Mouse (Mus musculus) myocyte (in vitro differentiated cells): ENCODE data around the gene Vmn2r79. TPM values are rescaled to one million over a fixed set of nuclear protein-coding genes. Genes with fewer than 3 reads are reported as not detected.
A peak's percentile ranks its signal among the peaks of the same experiment; 100 is the strongest.
"Not testable (repeated sequence)": the region's sequence is repeated elsewhere in the genome, so short reads cannot be mapped to it uniquely, and the experiment has no call there.

Experiments used
- H3K27me3 ChIP-seq: one replicate; pipeline ENCODE4 v1.6.1; 2011; ENCODE audit not compliant: control insufficient read depth, insufficient read depth, insufficient read length
- H3K36me3 ChIP-seq: one replicate; pipeline ENCODE4 v1.6.1; 2011; ENCODE audit not compliant: control insufficient read depth, insufficient read depth
- H3K4me2 ChIP-seq: one replicate; pipeline ENCODE4 v1.6.1; 2011; ENCODE audit warnings: low read depth, control low read depth
- H3K4me3 ChIP-seq: one replicate; pipeline ENCODE4 v1.5.1; 2011; ENCODE audit warnings: mild to moderate bottlenecking, control low read depth, moderate library complexity
- H3K79me2 ChIP-seq: one replicate; pipeline ENCODE4 v1.6.1; 2011; ENCODE audit not compliant: control insufficient read depth, insufficient read depth
- H3ac ChIP-seq: one replicate; pipeline ENCODE4 v1.6.1; 2011; ENCODE audit not compliant: control insufficient read depth, insufficient read length
- CEBPB ChIP-seq: IDR thresholded peaks from 2 replicates; pipeline ENCODE4 v1.6.1; 2011; ENCODE audit warnings: mild to moderate bottlenecking, moderate library complexity; ENCODE audit not compliant: poor library complexity, insufficient read depth, severe bottlenecking
- E2F4 ChIP-seq: IDR thresholded peaks from one replicate; pipeline ENCODE4 v1.6.1; 2011; ENCODE audit warnings: mild to moderate bottlenecking, control low read depth, moderate library complexity; ENCODE audit not compliant: insufficient read depth
- MAX ChIP-seq: IDR thresholded peaks from one replicate; pipeline ENCODE4 v1.6.1; 2011; ENCODE audit warnings: low read depth, mild to moderate bottlenecking, control low read depth
- MYOD1 ChIP-seq, 3 experiments: IDR thresholded peaks; one replicate each; pipeline ENCODE4 v1.6.1; 2011; ENCODE audit warnings: control low read depth in 2 of 3, low read depth in 2 of 3, mild to moderate bottlenecking in 2 of 3, moderate library complexity in 1 of 3; ENCODE audit not compliant: insufficient read length in 2 of 3, control insufficient read depth in 1 of 3
- MYOG ChIP-seq, 3 experiments: IDR thresholded peaks; one replicate each; pipeline ENCODE4 v1.6.1; 2011; ENCODE audit warnings: control low read depth in 2 of 3, low read depth in 2 of 3, mild to moderate bottlenecking in 2 of 3; ENCODE audit not compliant: insufficient read length in 2 of 3, control insufficient read depth in 1 of 3, insufficient read depth in 1 of 3
- POLR2A ChIP-seq: IDR thresholded peaks from one replicate; pipeline ENCODE4 v1.6.1; 2011; ENCODE audit warnings: low read depth, mild to moderate bottlenecking, control low read depth, moderate library complexity; ENCODE audit not compliant: insufficient read length
- POLR2AphosphoS2 ChIP-seq: IDR thresholded peaks from one replicate; pipeline ENCODE4 v1.6.1; 2011; ENCODE audit warnings: low read depth, control low read depth; ENCODE audit not compliant: insufficient read length
- REST ChIP-seq: IDR thresholded peaks from one replicate; pipeline ENCODE4 v1.6.1; 2011; ENCODE audit warnings: mild to moderate bottlenecking, control low read depth, moderate library complexity; ENCODE audit not compliant: insufficient read depth, insufficient read length
- SRF ChIP-seq: IDR thresholded peaks from one replicate; pipeline ENCODE4 v1.6.1; 2011; ENCODE audit warnings: low read depth; ENCODE audit not compliant: control insufficient read depth, insufficient read length
- TCF12 ChIP-seq: IDR thresholded peaks from one replicate; pipeline ENCODE4 v1.6.1; 2011; ENCODE audit warnings: mild to moderate bottlenecking, control low read depth; ENCODE audit not compliant: poor library complexity, insufficient read depth, severe bottlenecking
- TCF3 ChIP-seq: IDR thresholded peaks from one replicate; pipeline ENCODE4 v1.6.1; 2011; ENCODE audit warnings: low read depth, control low read depth; ENCODE audit not compliant: insufficient read length
- USF1 ChIP-seq: IDR thresholded peaks from one replicate; pipeline ENCODE4 v1.6.1; 2011; ENCODE audit warnings: low read depth, mild to moderate bottlenecking, control low read depth, moderate library complexity
- polyA plus RNA-seq: library from polyadenylated mRNA; unstranded; fragments of >200 nt; fragmentation: generic; extraction: Trizol; gene quantifications from one replicate; pipeline ENCODE4 v1.2.1, GENCODE M21; 2012; ENCODE audit warnings: missing spikeins

Gene Vmn2r79
- not detected for polyA plus RNA-seq

DNA sequence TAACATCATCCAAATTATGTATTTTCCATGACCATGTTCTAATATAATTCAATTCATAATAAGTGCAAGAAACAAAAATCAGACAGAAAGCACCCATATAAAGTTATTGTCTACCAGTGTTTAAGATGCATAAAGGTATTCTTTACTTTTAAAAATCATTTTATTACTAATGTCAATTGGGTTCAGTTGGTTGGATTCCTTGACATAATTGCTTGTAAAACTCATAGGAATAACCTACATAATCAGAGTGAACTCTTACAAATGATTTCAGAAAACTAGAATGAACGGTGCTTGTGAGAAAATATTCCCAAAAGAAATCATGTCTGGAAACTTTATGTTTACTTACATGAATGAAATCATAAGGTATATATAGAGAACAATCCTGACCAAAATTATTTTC, at the start of gene Vmn2r79:
Gene Vmn2r79, plus strand, starts transcription at position 301 of the 400 bp plus-strand sequence.
- not testable (repeated sequence) for H3ac ChIP-seq, H3K79me2 ChIP-seq, H3K4me3 ChIP-seq, H3K36me3 ChIP-seq, H3K4me2 ChIP-seq, H3K27me3 ChIP-seq

DNA sequence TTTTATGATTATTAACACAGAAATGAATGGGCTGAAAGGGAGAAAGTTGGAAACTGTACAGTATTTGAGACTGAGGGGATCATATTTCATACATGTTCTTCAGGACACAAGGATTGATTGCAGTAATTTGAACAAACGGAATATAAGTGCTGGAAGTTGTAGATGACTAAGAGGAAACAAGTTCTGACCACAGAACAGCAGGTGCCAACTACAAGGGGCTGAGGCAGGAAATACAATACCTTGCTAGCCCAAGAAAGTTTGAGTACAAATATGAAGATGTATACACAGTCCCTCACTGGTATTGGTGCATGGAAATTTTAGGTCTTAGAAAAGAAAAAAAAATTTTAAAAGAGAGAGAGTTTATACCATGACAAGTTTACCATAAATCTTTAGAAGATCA, 1.2 kb upstream of the Vmn2r79 start:
- TF ChIP-seq TCF12 (no peak), CEBPB (no peak), MYOD1 (IDR thresholded peaks at IDR 0.05; ENCODE audit: control insufficient read depth in 1 of 3, insufficient read length in 2 of 3, low read depth in 2 of 3) (peak in 2 of 3 experiments; percentile 79 to 84)
- Histone ChIP-seq H3K4me2 (no peak overlapping the region), H3ac (no peak overlapping the region), H3K27me3 (no peaks in the 10 kb centered on the region), H3K4me3 (no peak overlapping the region), H3K36me3 (no peaks in the 10 kb centered on the region), H3K79me2 (no peaks in the 10 kb centered on the region)

DNA sequence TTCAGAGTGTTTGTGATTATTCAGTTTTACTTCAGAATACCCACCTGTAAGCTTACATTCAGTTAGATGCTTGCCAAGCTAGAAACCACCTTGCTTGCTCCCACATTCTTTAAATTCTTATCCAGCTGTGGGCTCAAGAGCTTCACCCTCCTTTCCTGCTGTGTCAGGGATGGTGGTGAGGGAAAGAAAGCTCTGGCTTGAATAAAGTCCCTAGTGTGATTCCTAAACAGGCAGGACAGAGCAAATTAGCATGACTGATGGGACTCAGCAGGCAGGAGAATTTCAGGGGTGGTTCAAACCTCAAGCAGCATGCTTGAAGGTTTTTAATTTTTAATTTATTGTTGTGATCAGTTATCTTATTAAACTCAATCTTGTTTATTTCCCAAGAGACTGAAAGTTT, 30.6 kb downstream of the Vmn2r79 start:
- H3ac ChIP-seq, H3K4me2 ChIP-seq, H3K36me3 ChIP-seq, H3K79me2 ChIP-seq, H3K27me3 ChIP-seq, H3K4me3 ChIP-seq: not testable (repeated sequence)

GRCm38 (mm10) chr7:87063576-87063975, 67.7 kb downstream of the Vmn2r79 start:
- Histone ChIP-seq H3K4me2 (no peak overlapping the region), H3ac (no peak overlapping the region), H3K27me3 (no peaks in the 10 kb centered on the region), H3K36me3 (no peaks in the 10 kb centered on the region), H3K4me3 (no peak overlapping the region), H3K79me2 (no peaks in the 10 kb centered on the region)
- TF ChIP-seq TCF12: no peak
- no peak for TF ChIP-seq USF1
- no peak for TF ChIP-seq MYOG (IDR thresholded peaks at IDR 0.05; ENCODE audit: control insufficient read depth in 1 of 3, insufficient read depth in 1 of 3, insufficient read length in 2 of 3, low read depth in 2 of 3)
- no peak for TF ChIP-seq SRF
- TF ChIP-seq TCF3: no peak
- no peak for TF ChIP-seq POLR2AphosphoS2
- no peak for TF ChIP-seq POLR2A
- TF ChIP-seq MYOD1 (IDR thresholded peaks at IDR 0.05; ENCODE audit: control insufficient read depth in 1 of 3, insufficient read length in 2 of 3, low read depth in 2 of 3): no peak
- TF ChIP-seq REST: no peak
- TF ChIP-seq MAX: no peak
- no peak for TF ChIP-seq E2F4
- no peak for TF ChIP-seq CEBPB

Other genes starting within 250 kb of the Vmn2r79 start
- gene Folh1, start 220.2 kb upstream of the Vmn2r79 start, polyA plus RNA-seq: not detected
- not detected for gene Vmn2r77, start 201.1 kb upstream of the Vmn2r79 start, polyA plus RNA-seq
- gene Vmn2r78, start 81.0 kb upstream of the Vmn2r79 start, polyA plus RNA-seq: 0.14 TPM
- 0.98 TPM for gene Nox4, start 250.0 kb downstream of the Vmn2r79 start, polyA plus RNA-seq